Mouse (Mus musculus) liver, adult 2 months (tissue): ENCODE data around the gene Cntrob. TPM values are rescaled to one million over a fixed set of nuclear protein-coding genes. Genes with fewer than 3 reads are reported as not detected.
"Not testable (repeated sequence)": the region's sequence is repeated elsewhere in the genome, so short reads cannot be mapped to it uniquely, and the experiment has no call there.

Source experiments
- DNase-seq: peaks from one replicate; pipeline ENCODE4 v3.0.0-alpha.2; 2011; ENCODE audit warnings: low read depth, low spot score; ENCODE audit errors: extremely low read depth
- H3K27ac ChIP-seq: fragments of 200-500 bp; replicated peaks from 2 replicates; pipeline ENCODE4 v1.5.1; 2012; ENCODE audit warnings: low read depth, mild to moderate bottlenecking, control low read depth, inconsistent platforms, low read length; ENCODE audit not compliant: insufficient read depth
- H3K27me3 ChIP-seq: fragments of 200-500 bp; 2 replicates; pipeline ENCODE4 v1.6.1; 2012; ENCODE audit warnings: mild to moderate bottlenecking, moderate library complexity, low read length, inconsistent platforms; ENCODE audit not compliant: control insufficient read depth, insufficient read depth
- H3K36me3 ChIP-seq: fragments of 200-500 bp; 2 replicates; pipeline ENCODE4 v1.6.1; 2012; ENCODE audit warnings: low read length, inconsistent platforms; ENCODE audit not compliant: control insufficient read depth, insufficient read depth
- H3K4me1 ChIP-seq: fragments of 200-500 bp; 2 replicates; pipeline ENCODE4 v1.6.1; 2011; ENCODE audit warnings: low read length; ENCODE audit not compliant: control insufficient read depth, insufficient read depth
- H3K4me3 ChIP-seq: fragments of 200-500 bp; 2 replicates; pipeline ENCODE4 v1.5.1; 2011; ENCODE audit warnings: low read depth, mild to moderate bottlenecking, control low read depth, low read length, moderate library complexity; ENCODE audit not compliant: insufficient read depth
- H3K79me2 ChIP-seq: fragments of 200-500 bp; 2 replicates; pipeline ENCODE4 v1.6.1; 2012; ENCODE audit warnings: inconsistent platforms, mild to moderate bottlenecking, low read length, moderate library complexity; ENCODE audit not compliant: control insufficient read depth, insufficient read depth
- H3K9ac ChIP-seq: fragments of 200-500 bp; 2 replicates; pipeline ENCODE4 v1.6.1; 2012; ENCODE audit warnings: low read depth, mild to moderate bottlenecking, control low read depth, inconsistent platforms, low read length
- CTCF ChIP-seq: fragments of 200-500 bp; IDR thresholded peaks from 2 replicates; pipeline ENCODE4 v1.5.1; 2011; ENCODE audit warnings: low read depth, low read length, control low read depth
- POLR2A ChIP-seq: fragments of 200-500 bp; IDR thresholded peaks from 2 replicates; pipeline ENCODE4 v1.6.1; 2011; ENCODE audit warnings: low read length, control low read depth; ENCODE audit not compliant: insufficient read depth; ENCODE audit errors: extremely low read depth
- WGBS: fragments of 180-500 bp; shearing (Covaris S2); methylation state at CpG from one replicate; pipeline ENCODE4 v1.1.7; 2018; 5-methylcytosine and 5-hydroxymethylcytosine counted together
- polyA plus RNA-seq: library from polyadenylated mRNA; depleted of rRNA; stranded (reverse); fragments of >200 nt; gene quantifications from 2 replicates; pipeline ENCODE4 v1.2.3, GENCODE M21; 2012
- total RNA-seq: library from RNA; depleted of rRNA; stranded (reverse); fragments of >200 nt; gene quantifications from 2 replicates; pipeline ENCODE4 v1.2.3, GENCODE M21; 2014

Cntrob gene
- total and polyA plus RNA-seq, 2 experiments, result 2.5 to 3.9 TPM

DNA sequence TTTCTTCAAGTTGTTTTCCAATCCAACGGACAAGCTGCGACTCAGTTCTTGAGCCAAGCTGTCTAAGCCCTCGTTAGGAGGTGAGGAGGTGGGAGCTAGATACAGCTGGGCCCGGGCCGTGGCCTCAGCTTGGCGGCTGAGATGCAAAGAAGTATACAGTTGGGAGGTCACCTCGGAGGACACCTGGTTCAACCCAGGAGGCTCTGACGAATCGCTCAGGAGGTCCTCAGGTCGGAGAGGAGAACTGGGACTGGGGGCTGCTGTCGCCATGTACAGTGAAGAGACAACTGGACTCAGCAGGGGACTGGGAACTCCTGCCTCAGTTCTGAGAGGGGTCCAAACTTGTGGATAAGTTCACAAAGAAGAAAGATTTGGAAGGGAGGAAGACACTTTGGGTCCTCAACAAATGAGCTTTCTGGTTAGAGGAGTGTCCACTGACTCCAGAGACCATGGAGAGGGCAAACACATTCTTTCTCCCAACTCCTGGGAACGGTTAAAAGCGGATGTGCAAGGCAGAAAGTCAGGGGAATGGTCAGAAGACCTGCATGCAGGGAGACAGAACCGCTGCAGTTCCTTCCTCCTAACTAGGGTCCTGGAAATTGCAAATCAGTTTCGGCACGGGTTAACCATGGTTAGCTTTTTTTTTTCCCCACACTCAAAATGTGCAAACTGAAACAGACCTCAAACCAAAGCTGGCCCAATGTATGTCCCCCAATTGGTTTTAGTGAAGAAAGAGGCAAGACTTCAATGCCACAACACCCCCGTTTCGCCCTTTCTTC, 693 bp downstream of the Cntrob start:
- H3K36me3 ChIP-seq, result no peaks in the 10 kb centered on the region
- DNase-seq, result peak; percentile 13
- no peak for TF ChIP-seq POLR2A
- TF ChIP-seq CTCF, result no peak
- H3K4me1 ChIP-seq, result peaks cover 7% of the 10 kb centered on the region
- no peaks in the 10 kb centered on the region; the same call in 1 of the 2 replicates for H3K79me2 ChIP-seq
- H3K27me3 ChIP-seq, result no peaks in the 10 kb centered on the region
- 26% methylated on average over 18 of the region's 18 CpGs for WGBS
- H3K27ac ChIP-seq, result peak overlapping the region; percentile 70
- peak overlapping the region; percentile 59 for H3K4me3 ChIP-seq
- H3K9ac ChIP-seq, result peak overlapping the region; percentile 71

DNA sequence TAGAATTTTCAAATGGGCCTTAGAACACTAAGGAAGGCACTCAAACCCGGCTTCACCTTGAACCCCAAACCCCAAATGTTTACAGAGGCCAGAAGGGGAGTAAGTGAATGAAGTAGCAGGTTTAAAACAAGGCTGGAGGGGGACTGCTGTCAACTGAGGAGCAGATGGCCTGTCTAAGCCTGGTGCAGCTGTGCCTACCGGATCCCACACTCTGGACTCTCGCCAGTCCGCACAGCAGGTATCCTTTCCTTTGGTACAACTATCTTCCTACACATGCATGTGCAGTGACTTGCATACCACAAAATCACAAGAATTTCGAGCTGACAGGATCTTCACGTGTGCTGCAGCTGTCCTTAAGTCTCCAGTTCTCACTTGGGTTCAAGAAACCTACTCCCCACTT, 1.6 kb downstream of the Cntrob start:
- Histone ChIP-seq H3K4me3 (no peak overlapping the region), H3K27me3 (no peaks in the 10 kb centered on the region), H3K27ac (no peak overlapping the region), H3K36me3 (no peaks in the 10 kb centered on the region), H3K4me1 (peaks cover 7% of the 10 kb centered on the region), H3K79me2 (no peaks in the 10 kb centered on the region; the same call in 1 of the 2 replicates), H3K9ac (no peak overlapping the region)
- no peak for TF ChIP-seq POLR2A
- TF ChIP-seq CTCF, result no peak
- 86% methylated on average over 6 of the region's 6 CpGs for WGBS
- no peak for DNase-seq

DNA sequence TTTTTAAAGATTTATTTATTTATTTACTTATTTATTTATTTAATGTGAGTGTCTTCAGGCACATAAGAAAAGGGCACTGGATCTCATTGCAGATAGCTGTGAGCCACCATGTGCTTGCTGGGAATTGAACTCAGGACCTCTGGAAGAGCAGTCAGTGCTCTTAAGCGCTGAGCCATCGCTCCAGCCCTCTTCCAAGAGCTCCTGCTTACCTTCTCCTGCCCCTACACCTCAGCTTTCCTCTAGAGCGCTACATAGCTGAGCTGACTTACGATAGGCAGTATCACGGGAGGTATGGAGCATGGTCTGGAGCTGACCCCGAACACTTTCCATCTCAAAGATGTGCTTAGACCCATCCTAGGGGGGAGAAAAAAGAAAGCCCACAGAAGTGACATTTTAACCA, 2.0 kb downstream of the Cntrob start:
- H3K79me2 ChIP-seq, result no peaks in the 10 kb centered on the region; the same call in 1 of the 2 replicates
- H3K27me3 ChIP-seq, result no peaks in the 10 kb centered on the region
- TF ChIP-seq POLR2A (no peak), CTCF (no peak)
- WGBS, result 97% methylated on average over 6 of the region's 6 CpGs
- no peak overlapping the region for H3K4me3 ChIP-seq
- DNase-seq, result no peak
- no peaks in the 10 kb centered on the region for H3K36me3 ChIP-seq
- H3K4me1 ChIP-seq, result peaks cover 7% of the 10 kb centered on the region
- no peak overlapping the region for H3K27ac ChIP-seq
- no peak overlapping the region for H3K9ac ChIP-seq

DNA sequence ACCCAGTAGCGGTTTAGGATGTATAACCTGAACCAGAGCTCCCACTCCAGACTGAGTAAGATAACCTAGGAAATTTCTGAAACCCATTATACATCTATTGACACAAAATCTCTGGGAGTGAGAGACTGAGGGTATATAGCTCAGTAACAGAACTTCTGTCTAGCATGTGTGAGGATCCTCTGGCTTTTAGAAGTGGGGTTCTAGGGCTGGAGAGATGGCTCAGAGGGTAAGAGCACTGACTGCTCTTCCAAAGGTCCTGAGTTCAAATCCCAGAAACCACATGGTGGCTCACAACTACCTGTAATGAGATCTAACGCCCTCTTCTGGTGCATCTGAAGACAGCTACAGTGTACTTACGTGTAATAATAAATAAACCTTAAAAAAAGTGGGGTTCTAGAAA, 5.6 kb downstream of the Cntrob start:
- WGBS, result 93% methylated on average over 3 of the region's 3 CpGs
- not testable (repeated sequence) for H3K4me1 ChIP-seq, H3K4me3 ChIP-seq, H3K9ac ChIP-seq, H3K79me2 ChIP-seq, DNase-seq, H3K27ac ChIP-seq, H3K27me3 ChIP-seq, H3K36me3 ChIP-seq

DNA sequence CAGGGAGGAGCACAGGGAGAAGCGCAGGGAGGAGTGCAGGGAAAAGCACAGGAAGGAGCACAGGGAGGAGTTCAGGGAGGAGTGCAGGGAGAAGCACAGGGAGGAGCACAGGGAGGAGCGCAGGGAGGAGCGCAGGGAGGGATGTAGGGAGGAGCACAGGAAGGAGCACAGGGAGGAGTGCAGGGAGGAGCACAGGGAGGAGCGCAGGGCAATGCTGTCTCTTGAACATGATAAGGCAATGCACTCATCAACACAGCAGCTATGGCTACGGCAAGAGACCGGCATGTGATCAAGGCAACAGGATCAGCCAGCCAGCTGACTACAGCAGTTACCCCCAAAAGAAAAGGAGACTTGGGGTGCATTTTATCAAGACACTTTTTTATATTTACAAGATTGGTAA, 7.2 kb downstream of the Cntrob start:
- Histone ChIP-seq H3K9ac (no peak overlapping the region), H3K4me1 (no peaks in the 10 kb centered on the region), H3K27ac (no peak overlapping the region), H3K4me3 (no peak overlapping the region), H3K27me3 (no peaks in the 10 kb centered on the region), H3K79me2 (no peaks in the 10 kb centered on the region), H3K36me3 (peaks cover 4% of the 10 kb centered on the region; the same call in 1 of the 2 replicates)
- WGBS, result over 99% methylated on average over 6 of the region's 6 CpGs
- DNase-seq, result no peak
- TF ChIP-seq CTCF (no peak), POLR2A (no peak)

- Histone ChIP-seq H3K27me3 (no peaks in the 10 kb centered on the region), H3K4me3 (no peak overlapping the region), H3K79me2 (no peaks in the 10 kb centered on the region), H3K27ac (no peak overlapping the region), H3K9ac (no peak overlapping the region), H3K36me3 (peaks cover 10% of the 10 kb centered on the region; the same call in 1 of the 2 replicates), H3K4me1 (no peaks in the 10 kb centered on the region)
- TF ChIP-seq POLR2A, result no peak
- TF ChIP-seq CTCF, result no peak
- no peak for DNase-seq
- WGBS, result 89% methylated on average over 7 of the region's 7 CpGs
Measured at GRCm38 (mm10) chr11:69311266-69311665, 12.3 kb downstream of the Cntrob start.
